Mouse (Mus musculus) left cerebral cortex, adult 9 months (tissue): ENCODE measurements around the gene Pdhx.

Source experiments
- DNase-seq, 2 experiments: peaks; one replicate each; pipeline ENCODE4 v3.0.0; 2022; ENCODE audit warnings: low spot score in 2 of 2

Gene Pdhx

DNA sequence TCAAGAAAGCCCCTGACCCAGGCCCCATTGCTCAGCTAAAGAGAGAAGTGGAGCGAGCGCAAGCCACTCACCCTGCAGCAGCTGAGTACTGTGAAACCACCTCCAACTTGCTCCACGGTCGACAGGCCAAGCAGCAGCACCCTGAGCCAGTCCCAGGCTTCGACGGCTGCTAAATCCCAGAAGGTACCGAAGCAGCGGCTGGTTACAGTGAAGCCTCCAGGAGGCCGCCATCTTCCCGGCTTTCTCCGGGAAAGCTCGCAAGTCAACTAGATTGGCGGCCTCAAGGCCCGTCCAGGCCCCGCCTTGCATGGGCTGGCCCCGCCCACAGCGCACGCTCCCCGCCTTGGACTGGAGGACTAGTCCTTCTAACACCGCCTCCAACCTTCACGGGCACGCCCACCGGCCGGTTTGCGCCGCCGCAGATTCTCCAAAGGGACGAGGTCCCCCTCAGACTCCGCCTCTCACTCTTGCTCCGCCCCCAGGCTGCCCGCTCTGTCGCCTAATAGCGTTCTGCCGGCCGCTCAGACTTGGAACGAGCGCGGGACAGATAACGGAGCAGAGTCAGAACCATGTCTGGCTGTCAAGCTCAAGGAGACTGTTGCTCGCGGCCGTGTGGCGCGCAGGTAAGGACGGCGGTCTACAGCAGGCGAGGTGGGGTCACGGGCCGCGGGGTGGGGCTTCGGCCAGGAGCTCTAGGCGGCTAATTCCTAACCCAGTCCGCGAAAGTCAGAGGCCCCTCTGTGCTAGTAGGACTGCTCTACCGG lies at the start of gene Pdhx, which contains the start of gene Apip:
Pdhx (minus strand) TSS at position 295 of the 764 bp plus-strand sequence.
Apip (plus strand) TSS at position 457 of the 764 bp plus-strand sequence.
- peak; percentile 98 to 100 for DNase-seq

DNA sequence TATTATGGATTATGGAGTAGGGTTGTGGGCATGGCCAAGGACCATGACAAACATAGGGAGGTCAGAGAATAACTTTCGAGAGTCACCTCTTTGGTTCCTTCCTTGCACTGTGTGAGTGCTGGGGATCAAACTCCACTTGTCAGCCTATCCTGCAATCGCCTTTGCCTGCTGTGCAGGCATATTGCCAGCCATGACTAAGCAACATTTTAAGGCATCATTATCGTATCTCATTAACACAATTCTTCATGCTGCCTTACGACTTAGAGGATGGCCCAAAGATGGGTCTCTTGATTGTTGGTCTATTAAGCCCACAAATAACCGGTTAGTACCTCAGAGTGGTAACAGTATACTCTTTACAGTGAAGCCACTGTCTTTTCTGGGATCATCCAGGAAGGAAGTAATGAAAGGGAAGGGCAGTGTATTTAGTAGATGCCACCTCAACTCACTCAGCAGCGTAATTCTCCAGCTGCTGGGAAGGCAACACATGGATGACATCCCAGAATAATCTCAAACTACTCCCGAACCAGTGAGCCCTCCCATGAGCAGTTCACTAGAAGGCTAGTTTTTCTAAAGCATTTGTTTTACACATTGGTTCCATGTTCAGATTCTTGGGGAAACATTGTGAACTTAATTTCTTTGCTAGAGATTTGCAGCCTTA lies 46.0 kb upstream of the Pdhx start:
- DNase-seq, result no peak

DNA sequence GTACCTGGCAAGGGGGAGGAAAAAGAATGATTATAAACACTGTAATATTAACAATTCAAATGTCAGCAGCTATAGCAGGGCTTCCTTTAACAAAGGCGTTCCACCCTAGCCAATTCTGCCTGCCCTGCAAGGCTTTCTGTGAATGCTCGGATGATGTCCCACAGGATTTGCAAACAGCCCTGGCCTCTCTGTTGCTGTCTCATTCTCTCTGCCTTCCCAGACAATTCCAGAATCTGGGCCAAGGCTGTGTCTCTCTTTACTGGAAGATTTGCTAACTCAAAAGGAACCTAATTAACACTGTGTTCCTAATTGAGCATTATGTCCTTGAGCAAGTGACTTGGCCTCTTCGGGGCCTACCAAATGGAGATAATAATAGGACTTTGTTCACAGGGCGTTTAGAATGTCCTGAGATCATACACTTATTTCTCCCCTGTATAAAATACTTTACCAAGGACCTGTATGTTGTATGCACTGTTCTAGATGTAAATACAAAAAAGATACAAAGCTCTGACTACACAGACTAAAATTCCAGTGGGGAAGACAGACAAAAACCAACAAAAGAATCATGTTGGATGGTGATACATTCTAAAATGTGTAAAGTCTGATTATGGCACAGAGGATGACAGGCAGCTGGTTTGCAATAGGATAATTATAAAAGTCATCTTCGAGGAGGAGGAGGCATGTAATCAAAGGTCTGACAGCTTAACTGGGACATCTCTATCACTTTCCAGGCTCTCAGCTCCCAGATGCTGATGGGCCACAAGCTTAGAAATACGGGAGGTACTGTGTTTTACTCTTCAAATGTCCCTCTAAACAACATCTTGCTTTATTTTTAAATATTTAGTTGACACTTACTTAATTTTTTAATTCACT lies 45.2 kb upstream of the Pdhx start:
- no peak for DNase-seq

DNA sequence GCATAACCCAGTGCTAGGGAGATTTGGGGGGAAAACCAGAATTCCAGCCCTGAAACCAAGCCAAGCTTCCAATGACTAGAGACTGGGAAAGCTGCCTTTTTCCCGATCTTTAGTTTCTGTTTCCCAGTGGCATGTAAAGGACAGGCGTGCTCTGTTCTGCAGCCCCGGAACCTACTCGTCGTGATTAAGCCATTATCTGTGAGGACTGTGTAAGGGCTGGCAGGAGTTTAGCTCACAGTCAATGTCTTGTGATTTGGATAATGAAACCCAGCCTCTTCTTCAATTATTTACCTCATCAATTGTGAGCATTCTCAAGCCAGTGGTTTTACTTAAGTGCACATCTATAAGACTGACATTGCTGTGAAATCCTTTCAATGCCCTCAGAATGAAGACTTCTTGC lies 43.9 kb upstream of the Pdhx start:
- no peak for DNase-seq

DNA sequence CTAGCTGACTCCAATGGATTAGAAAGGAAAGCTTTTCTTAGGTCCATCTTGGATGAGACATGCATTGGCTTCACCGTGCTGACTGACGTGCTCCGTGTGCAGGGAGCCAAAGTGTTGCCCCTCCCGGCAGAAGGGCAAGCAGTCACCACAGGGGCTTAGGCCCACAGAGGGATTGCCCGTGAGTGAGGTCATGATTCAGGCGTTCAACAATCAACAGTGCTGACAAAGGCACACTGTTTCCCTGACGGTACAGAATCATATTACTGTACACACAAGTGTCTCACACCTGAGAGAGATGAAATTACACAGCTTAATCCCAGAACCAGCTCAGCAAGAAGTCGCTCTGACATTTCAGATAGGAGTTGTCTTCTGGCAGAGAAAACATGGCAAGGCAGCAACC lies 38.4 kb upstream of the Pdhx start:
- no peak for DNase-seq

DNA sequence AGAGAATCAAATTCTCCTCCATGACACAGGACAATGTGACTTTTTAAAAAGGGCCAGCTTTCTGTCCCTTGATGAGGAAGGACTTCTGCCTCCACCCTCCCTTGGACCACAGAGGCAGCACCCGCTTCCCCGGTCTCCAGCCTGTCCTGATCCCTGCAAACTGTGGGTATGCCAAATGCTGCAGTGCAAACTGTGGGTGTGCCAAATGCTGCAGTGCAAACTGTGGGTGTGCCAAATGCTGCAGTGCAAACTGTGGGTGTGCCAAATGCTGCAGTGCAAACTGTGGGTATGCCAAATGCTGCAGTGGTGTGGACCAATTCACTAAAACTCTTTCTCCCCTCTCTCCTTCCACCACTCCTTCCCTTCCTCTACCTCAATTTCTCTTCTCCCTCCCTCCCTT lies 32.9 kb upstream of the Pdhx start:
- DNase-seq, result no peak

DNA sequence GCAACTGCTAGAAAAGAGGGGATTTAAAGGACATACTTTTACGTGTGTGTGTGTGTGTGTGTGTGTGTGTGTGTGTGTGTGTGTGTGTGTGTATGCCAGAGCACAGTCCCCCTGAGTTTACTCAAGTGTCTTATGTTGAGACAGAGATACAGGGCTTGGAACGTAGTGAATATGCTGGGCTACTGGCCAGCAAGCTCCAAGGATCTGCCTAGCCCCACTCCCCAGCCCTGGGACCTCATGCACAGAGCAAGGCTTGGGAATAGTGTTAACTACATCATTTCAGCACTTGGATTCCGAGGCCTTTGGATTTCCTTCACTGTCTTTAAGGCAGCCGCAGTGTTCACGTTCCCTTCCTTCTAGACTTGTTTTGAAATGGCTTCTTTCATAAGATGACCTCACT lies 29.3 kb upstream of the Pdhx start:
- DNase-seq, result no peak

GRCm38 (mm10) chr2:103089521-103089920 lies 16.2 kb upstream of the Pdhx start:
- no peak for DNase-seq

GRCm38 (mm10) chr2:103088099-103088498 lies 14.8 kb upstream of the Pdhx start:
- DNase-seq, result no peak

- peak in 1 of 2 experiments; percentile 41 for DNase-seq
Observed at GRCm38 (mm10) chr2:103086432-103086831, 13.1 kb upstream of the Pdhx start.

DNA sequence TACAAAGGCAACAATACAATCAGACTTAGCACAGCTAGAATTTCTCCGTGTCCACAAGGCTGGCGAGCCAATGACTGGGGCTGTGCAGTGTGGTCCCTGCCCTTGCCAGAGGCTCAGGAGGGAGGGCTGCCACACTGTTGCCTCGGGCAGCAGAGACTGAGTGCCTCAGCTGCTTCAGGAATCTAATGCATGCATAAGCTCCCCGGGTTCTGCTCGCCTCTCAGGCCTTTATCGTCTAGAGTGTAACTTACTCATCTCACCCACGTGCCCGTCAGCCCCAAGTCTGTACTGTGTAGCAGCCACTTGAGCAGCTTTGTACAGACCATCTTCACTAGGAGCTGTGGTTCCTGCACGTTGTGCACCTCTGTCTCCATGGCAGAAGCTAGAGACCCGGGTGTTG lies 12.3 kb upstream of the Pdhx start:
- no peak for DNase-seq

DNA sequence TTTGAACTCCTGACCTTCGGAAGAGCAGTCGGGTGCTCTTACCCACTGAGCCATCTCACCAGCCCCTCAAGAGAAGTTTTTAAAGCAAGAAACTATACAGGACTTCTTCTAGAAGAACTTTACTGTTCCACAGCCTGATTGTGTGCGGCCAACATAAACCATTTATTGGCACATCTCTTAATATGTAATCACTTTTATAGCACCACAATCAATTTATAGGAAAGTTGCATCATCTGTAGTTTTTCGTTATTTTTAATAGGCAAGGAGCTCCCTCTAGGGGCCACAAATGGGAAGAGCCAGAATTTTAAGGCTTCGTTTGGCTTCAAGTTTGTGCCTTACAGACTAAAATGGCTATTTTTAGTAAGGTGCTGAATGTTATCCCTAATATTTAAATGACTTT lies 11.1 kb upstream of the Pdhx start:
- DNase-seq, result peak in 1 of 2 experiments; percentile 30

DNA sequence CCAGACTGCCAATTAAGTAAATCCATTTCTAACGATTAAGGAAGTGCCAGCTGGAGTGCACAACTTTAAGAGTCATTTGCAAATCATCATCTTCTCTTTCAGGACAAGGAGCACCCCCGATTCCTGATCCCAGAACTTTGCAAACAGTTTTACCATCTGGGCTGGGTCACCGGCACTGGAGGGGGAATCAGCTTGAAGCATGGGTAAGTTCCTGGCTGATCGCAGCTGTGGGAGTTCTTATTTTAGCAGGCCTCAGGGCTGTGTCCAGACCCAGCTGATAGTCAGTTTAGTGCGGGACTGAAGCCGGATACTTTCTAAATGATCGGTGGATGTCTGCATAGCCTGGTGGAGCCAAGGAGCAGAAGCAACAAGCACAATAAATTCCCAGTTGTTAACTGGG lies 9.5 kb upstream of the Pdhx start:
- no peak for DNase-seq

DNA sequence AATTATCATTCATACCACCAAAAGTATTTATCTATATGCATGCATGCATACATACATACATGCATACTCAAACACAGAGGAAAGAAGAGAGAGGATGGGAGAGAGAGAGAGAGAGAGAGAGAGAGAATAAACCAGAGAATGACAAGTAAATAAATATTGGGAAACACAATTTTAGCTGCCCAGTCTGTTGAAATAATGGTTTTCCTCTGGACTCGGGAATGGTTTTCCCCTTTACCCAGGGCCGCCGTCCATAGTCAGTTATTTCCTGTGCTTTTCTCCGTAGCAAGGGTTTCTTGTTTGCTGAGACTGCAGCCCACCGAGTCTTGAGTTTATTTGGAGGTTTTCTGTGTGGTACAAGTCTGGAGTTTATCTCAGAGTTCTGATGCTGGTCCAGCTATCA lies 8.4 kb upstream of the Pdhx start:
- DNase-seq, result no peak

- peak in 1 of 2 experiments; percentile 11 for DNase-seq
Observed at GRCm38 (mm10) chr2:103081117-103081516, 7.8 kb upstream of the Pdhx start.

DNA sequence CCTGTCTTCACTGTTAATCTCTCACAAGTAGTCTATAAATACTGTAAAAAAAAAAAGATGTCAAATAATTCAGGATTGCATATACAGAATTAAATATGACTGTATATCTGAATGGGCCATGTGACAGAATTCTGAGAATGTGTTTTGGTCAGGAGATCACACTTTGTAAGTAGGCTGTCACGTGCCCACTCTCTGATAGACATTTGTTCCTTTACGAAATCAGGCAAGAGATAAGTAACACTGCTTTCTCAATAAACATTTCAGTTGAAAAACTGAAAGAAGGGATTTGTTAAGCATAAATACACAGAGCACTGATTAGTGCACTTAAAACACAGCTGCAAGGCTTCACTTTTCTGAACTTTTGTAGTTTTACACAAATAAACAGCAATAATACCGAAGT lies 2.7 kb downstream of the Pdhx start:
- no peak for DNase-seq

DNA sequence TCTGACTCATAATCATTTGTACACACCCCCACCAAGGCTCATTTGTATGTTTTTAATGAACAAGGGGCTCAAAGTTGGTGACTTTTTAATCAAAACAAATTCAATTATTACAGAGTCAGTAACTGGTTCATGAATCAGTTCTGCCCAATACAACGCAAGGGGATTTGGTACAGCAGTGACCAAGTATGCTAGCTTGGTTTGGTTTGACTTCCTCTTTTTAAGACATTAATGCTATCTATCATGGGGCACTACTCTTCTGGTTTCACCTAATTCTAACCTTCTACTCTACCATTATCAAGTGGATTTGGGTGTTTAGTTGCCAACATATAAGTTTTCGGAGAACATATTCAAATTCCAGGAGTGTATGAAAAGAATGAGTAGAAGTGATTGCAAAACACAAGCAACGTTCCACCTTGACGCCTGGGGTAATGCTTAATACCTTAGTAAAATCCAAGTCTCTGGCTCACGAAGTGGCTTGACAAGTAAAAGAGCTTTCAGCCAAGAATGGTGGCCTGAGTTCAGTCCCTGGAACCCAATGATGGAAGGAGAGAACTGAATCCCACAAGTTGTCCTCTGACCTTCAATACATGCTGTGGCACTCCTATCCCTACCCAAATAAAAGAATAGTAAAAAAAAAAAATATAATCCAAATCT lies 3.4 kb downstream of the Pdhx start:
- no peak for DNase-seq

DNA sequence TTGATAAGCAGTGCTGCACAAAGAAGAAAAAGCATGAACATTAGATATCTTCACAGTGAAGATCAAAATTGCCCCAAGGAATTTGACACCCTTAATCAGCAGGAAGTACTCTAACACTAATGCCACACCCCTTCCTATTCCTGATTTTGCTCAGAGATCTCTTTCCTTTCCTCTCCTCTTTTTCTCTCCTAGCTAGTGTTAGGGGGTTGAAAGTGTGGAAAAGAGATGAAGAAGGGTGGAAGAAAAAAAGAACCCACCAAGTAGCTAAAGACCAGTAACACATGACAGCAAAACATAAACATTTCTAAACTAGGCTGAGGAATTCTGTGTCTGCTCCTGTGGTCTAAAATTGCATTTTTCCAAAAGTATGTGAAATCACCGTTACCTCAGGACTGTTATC lies 4.7 kb downstream of the Pdhx start:
- no peak for DNase-seq

DNA sequence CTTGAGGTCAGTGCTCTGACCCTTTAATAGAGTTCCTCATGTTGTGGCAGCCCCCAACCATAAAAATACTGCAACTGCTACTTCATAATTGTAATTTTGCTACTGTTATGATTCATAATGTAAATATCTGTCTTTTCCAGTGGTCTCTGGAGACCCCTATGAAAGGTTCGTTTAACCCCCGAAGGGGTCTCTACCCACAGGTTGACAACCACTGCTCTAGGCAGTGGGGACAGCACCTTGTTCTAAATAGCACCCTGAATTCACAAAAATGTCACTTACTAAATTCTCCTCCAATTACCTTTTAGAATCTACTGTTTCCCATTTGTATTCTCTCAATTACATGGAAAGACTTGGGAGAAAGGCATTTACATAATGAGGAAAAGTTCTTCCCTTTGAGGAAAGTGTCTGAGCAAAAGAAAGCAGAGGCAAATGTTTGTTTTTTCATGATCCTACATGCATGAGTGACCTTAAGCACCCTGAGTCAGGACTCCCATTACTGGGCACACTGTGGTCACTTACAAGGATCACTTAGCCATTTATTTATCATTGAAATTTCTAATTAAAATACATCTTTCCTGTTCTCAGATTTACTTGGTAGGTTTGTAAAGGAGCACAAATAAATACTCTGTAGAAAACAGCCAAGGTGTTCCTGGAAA lies 5.6 kb downstream of the Pdhx start:
- no peak for DNase-seq

DNA sequence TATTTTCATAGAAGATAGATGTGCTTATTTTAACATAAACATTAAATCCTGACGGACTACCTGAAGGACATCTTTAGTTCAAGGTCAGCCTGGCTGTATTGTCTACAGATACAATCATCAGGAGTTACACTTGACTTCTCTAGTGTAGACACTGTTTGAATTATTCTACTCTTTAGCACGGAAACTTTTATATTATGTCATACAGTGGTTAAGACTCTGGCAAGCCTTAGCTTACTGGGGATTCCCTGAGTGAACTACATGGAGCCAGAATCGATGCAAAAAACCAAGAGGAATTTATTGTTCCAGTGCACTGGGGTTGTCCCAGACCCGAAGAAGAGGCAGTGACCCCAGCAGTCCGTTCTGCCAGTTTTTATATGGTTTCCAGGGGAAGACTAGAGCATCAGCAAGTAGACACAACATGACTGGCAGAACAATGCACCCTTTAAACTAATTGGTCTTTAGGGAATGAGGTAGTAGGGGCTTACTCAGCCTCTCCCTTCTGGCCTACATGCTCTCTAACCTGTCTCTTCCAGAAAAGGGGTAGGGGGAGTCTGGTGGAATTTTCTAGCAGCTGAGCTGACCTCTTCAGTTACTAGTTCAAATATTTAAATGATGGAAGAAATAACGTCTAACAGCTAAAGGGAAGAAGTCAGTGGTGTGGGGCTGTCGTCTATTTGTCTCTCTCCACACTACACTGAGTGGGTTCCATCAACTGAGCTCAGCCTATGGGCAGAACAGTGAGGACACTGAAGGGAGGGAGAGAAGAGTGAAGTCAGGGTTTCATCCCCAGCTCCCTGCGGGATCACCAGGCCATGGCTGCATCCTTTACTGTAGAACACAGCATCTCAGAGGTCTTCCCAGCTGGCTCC lies 6.4 kb downstream of the Pdhx start:
- no peak for DNase-seq
